Mouse (Mus musculus) liver, adult 2 months (tissue): Measurements from ENCODE around the gene Tbc1d22a.

Source experiments
- CTCF ChIP-seq: fragments of 200-500 bp; IDR thresholded peaks from 2 replicates; pipeline ENCODE4 v1.5.1; 2011; ENCODE audit warnings: low read depth, low read length, control low read depth
- POLR2A ChIP-seq: fragments of 200-500 bp; IDR thresholded peaks from 2 replicates; pipeline ENCODE4 v1.6.1; 2011; ENCODE audit warnings: low read length, control low read depth; ENCODE audit not compliant: insufficient read depth; ENCODE audit errors: extremely low read depth

DNA sequence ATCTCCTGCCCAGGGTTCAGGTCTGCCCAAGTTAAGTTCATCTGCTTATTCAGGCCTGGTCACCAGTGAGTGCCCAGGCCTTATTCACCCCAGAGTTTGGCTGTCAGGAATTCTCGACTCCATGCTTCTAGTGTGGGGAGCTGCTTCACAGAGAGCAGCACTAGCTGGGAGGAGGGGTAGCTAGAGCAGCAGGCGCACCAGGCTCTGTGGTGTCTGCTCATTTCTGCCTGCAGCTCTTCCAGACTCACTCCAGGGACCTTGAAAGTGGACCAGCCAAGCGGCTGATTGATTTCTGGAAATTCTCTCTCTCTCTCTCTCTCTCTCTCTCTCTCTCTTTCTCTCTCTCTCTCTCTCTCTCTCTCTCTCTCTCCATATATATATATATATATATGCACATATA lies 146.1 kb downstream of the Tbc1d22a start:
- TF ChIP-seq POLR2A: no peak
- TF ChIP-seq CTCF: no peak
